Mouse (Mus musculus) ES-E14 (cell line): ENCODE results near the gene Plekhm2. TPM values are rescaled to one million over a fixed set of nuclear protein-coding genes. Genes with fewer than 3 reads are reported as not detected.

Experiments
- DNase-seq: peaks from one replicate; pipeline ENCODE4 v3.0.0-alpha.2; 2013; ENCODE audit warnings: low read depth, low spot score
- H3K27ac ChIP-seq: 2 replicates; pipeline ENCODE4 v1.5.1; 2012; ENCODE audit warnings: low read depth, mild to moderate bottlenecking, low read length, moderate library complexity, mixed read lengths; ENCODE audit not compliant: poor library complexity, insufficient read depth, severe bottlenecking
- H3K36me3 ChIP-seq: 2 replicates; pipeline ENCODE4 v1.6.1; 2012; ENCODE audit warnings: mild to moderate bottlenecking, low read length, moderate library complexity, mixed read lengths; ENCODE audit not compliant: control insufficient read depth, poor library complexity, insufficient read depth, severe bottlenecking
- H3K4me1 ChIP-seq, 2 experiments: fragments of 150-350 bp in 1 of 2; sonication (generic) in 1 of 2; 2 replicates each; pipeline ENCODE4 v1.6.1; 2012; ENCODE audit warnings: low read length in 2 of 2, mild to moderate bottlenecking in 1 of 2, mixed read lengths in 1 of 2; ENCODE audit not compliant: control insufficient read depth in 2 of 2, insufficient read depth in 2 of 2, poor library complexity in 1 of 2
- H3K4me3 ChIP-seq, 2 experiments: fragments of 150-350 bp in 1 of 2; sonication (generic) in 1 of 2; 2 replicates each; pipeline ENCODE4 v1.5.1; 2012; ENCODE audit warnings: low read length in 2 of 2, low read depth in 1 of 2, mild to moderate bottlenecking in 1 of 2, mixed read lengths in 1 of 2; ENCODE audit not compliant: insufficient read depth in 1 of 2, poor library complexity in 1 of 2, severe bottlenecking in 1 of 2
- H3K9ac ChIP-seq: 2 replicates; pipeline ENCODE4 v1.6.1; 2012; ENCODE audit warnings: low read depth, mild to moderate bottlenecking, low read length, mixed read lengths; ENCODE audit not compliant: poor library complexity, insufficient read depth, severe bottlenecking
- H3K9me3 ChIP-seq: fragments of 150-350 bp; sonication (generic); 2 replicates; pipeline ENCODE4 v1.6.1; 2012; ENCODE audit warnings: low read depth, mild to moderate bottlenecking, low read length; ENCODE audit not compliant: control insufficient read depth, insufficient read depth
- CHD2 ChIP-seq: IDR thresholded peaks from 2 replicates; pipeline ENCODE4 v1.6.1; 2014; ENCODE audit warnings: mild to moderate bottlenecking, low read depth, low read length, inconsistent platforms
- HCFC1 ChIP-seq: IDR thresholded peaks from 2 replicates; pipeline ENCODE4 v1.6.1; 2012; ENCODE audit warnings: low read length, inconsistent platforms, borderline replicate concordance; ENCODE audit not compliant: insufficient read depth
- MAFK ChIP-seq: IDR thresholded peaks from 2 replicates; pipeline ENCODE4 v1.6.1; 2014; ENCODE audit warnings: mild to moderate bottlenecking, low read depth, low read length, inconsistent platforms; ENCODE audit not compliant: insufficient read depth
- ZC3H11A ChIP-seq: IDR thresholded peaks from 2 replicates; pipeline ENCODE4 v1.6.1; 2012; ENCODE audit warnings: low read depth, mild to moderate bottlenecking, inconsistent platforms, low read length, borderline replicate concordance
- ZNF384 ChIP-seq: IDR thresholded peaks from 2 replicates; pipeline ENCODE4 v1.6.1; 2012; ENCODE audit warnings: low read depth, low read length, inconsistent platforms
- in situ Hi-C, 2 experiments: fragments of 600-800 bp; cut with MboI; formaldehyde crosslinking; loops; one replicate each; pipeline ENCODE4 v1.15.1; 2025; ENCODE audit warnings: low sequenced_read_pairs in 2 of 2, inconsistent platforms in 1 of 2; ENCODE audit not compliant: unreplicated experiment in 2 of 2
- total RNA-seq: library from RNA; depleted of rRNA; stranded (reverse); fragments of 300-350 nt; gene quantifications from 2 replicates; pipeline ENCODE4 v1.2.3, GENCODE M21; 2012

Gene Plekhm2
- total RNA-seq, 1 experiment, result 6.2 TPM

DNA sequence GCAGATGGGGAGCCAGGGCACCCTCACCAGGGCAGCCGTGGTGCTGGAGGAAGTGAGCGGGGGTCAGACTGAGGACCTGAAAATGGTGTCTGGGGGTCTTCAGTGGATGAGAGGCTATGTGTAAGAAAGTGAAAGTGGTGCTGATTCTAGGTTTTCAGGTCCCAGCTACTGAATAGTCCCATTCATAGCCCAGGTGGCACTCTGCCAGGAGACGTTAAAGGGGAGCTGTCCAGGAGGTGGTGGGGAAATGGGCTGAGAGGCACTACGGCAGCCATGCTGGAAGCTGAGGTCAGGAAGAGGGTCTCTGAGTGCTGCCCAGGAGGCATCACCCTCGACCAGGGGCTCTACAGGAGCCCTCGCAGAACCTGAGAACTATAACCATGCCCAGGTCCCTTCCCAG is 15.5 kb downstream of the Plekhm2 start:
- no peak for DNase-seq
- no peak overlapping the region for H3K27ac ChIP-seq
- H3K9me3 ChIP-seq, result no peaks in the 10 kb centered on the region
- H3K9ac ChIP-seq, result no peak overlapping the region
- H3K4me1 ChIP-seq, result no peaks in the 10 kb centered on the region
- no peak overlapping the region for H3K4me3 ChIP-seq
- no peaks in the 10 kb centered on the region for H3K36me3 ChIP-seq
- no peak for TF ChIP-seq HCFC1
- TF ChIP-seq ZNF384, result no peak
- TF ChIP-seq CHD2, result no peak
- TF ChIP-seq ZC3H11A, result no peak
- no peak for TF ChIP-seq MAFK
- in situ Hi-C loops, result no loop called here

GRCm38 (mm10) chr4:141648262-141648661 is 16.4 kb downstream of the Plekhm2 start:
- Histone ChIP-seq H3K36me3 (no peaks in the 10 kb centered on the region), H3K27ac (no peak overlapping the region), H3K4me1 (no peaks in the 10 kb centered on the region), H3K9me3 (no peaks in the 10 kb centered on the region), H3K9ac (no peak overlapping the region), H3K4me3 (no peak overlapping the region)
- in situ Hi-C loops, result no loop called here
- TF ChIP-seq MAFK (no peak), ZNF384 (no peak), ZC3H11A (no peak), HCFC1 (no peak), CHD2 (no peak)
- DNase-seq, result no peak

GRCm38 (mm10) chr4:141647187-141647586 is 17.5 kb downstream of the Plekhm2 start:
- DNase-seq, result no peak
- no peaks in the 10 kb centered on the region for H3K36me3 ChIP-seq
- H3K9ac ChIP-seq, result no peak overlapping the region
- H3K9me3 ChIP-seq, result no peaks in the 10 kb centered on the region
- no peak overlapping the region for H3K27ac ChIP-seq
- TF ChIP-seq CHD2, result no peak
- TF ChIP-seq ZC3H11A, result no peak
- TF ChIP-seq HCFC1, result no peak
- no peak for TF ChIP-seq MAFK
- TF ChIP-seq ZNF384, result no peak
- peaks cover 0 to 4% of the 10 kb centered on the region in 2 experiments; a peak in 1 of 4 replicates for H3K4me1 ChIP-seq
- in situ Hi-C loops, result no loop called here
- no peak overlapping the region for H3K4me3 ChIP-seq

GRCm38 (mm10) chr4:141645988-141646387 is 18.7 kb downstream of the Plekhm2 start:
- Histone ChIP-seq H3K4me1 (peaks cover 0 to 8% of the 10 kb centered on the region in 2 experiments; a peak in 1 of 4 replicates), H3K9ac (no peak overlapping the region), H3K27ac (no peak overlapping the region), H3K4me3 (no peak overlapping the region), H3K9me3 (no peaks in the 10 kb centered on the region), H3K36me3 (no peaks in the 10 kb centered on the region; the same call in 1 of the 2 replicates)
- no peak for DNase-seq
- in situ Hi-C loops, result no loop called here
- TF ChIP-seq ZC3H11A (no peak), MAFK (no peak), ZNF384 (no peak), HCFC1 (no peak), CHD2 (no peak)
